Mouse (Mus musculus): Measurements from ENCODE around the gene Syf2.

GRCm38 (mm10) chr4:134883808-134884207 is 46.9 kb upstream of the Syf2 start:
- no peak for TF ChIP-seq POLR2A (IDR thresholded peaks at IDR 0.05; ENCODE audit: borderline replicate concordance, control insufficient read depth, low read depth, low read length)
- TF ChIP-seq CTCF (IDR thresholded peaks at IDR 0.05; ENCODE audit: control insufficient read depth, insufficient read depth, low read length): no peak

Data from bone marrow, adult 2 months (tissue).